Mouse (Mus musculus) forebrain, embryonic 16.5 days (tissue): ENCODE measurements around the gene Pi4kb. TPM values are rescaled to one million over a fixed set of nuclear protein-coding genes. Genes with fewer than 3 reads are reported as not detected.
"Not testable (repeated sequence)": the region's sequence is repeated elsewhere in the genome, so short reads cannot be mapped to it uniquely, and the experiment has no call there.

ENCODE experiments used
- ATAC-seq: fragments of 200-750 bp; cut with Nextera tagmentation; 2 replicates; pipeline ENCODE4 v1.8.0; 2017; ENCODE audit warnings: mild to moderate bottlenecking, moderate library complexity
- H3K27ac ChIP-seq: fragments of 300-500 bp; sonication (generic); 2 replicates; pipeline ENCODE4 v1.5.1; 2014; ENCODE audit warnings: low read length, control low read depth
- H3K27me3 ChIP-seq: fragments of 300-500 bp; sonication (generic); replicated peaks from 2 replicates; pipeline ENCODE4 v1.6.1; 2014; ENCODE audit warnings: low read length; ENCODE audit not compliant: control insufficient read depth, insufficient read depth
- H3K36me3 ChIP-seq: fragments of 300-500 bp; sonication (generic); 2 replicates; pipeline ENCODE4 v1.6.1; 2014; ENCODE audit not compliant: control insufficient read depth, insufficient read depth
- H3K4me1 ChIP-seq: fragments of 300-500 bp; sonication (generic); replicated peaks from 2 replicates; pipeline ENCODE4 v1.6.1; 2014; ENCODE audit warnings: low read length; ENCODE audit not compliant: control insufficient read depth, insufficient read depth
- H3K4me2 ChIP-seq: fragments of 300-500 bp; sonication (generic); 2 replicates; pipeline ENCODE4 v1.6.1; 2014; ENCODE audit warnings: mild to moderate bottlenecking, low read length, control low read depth
- H3K4me3 ChIP-seq: fragments of 300-500 bp; sonication (generic); replicated peaks from 2 replicates; pipeline ENCODE4 v1.5.1; 2014; ENCODE audit warnings: mild to moderate bottlenecking, low read length, control low read depth
- H3K9ac ChIP-seq: fragments of 300-500 bp; sonication (generic); replicated peaks from 2 replicates; pipeline ENCODE4 v1.6.1; 2014; ENCODE audit warnings: low read depth, low read length, control low read depth
- H3K9me3 ChIP-seq: fragments of 300-500 bp; sonication (generic); 2 replicates; pipeline ENCODE4 v1.6.1; 2016; ENCODE audit warnings: low read length; ENCODE audit not compliant: control insufficient read depth
- WGBS: fragments of 180-500 bp; shearing (Covaris S2); extraction: QIAGEN DNeasy Blood & Tissue Kit; methylation state at CpG from one replicate; pipeline ENCODE4 v1.1.7; 2014; 5-methylcytosine and 5-hydroxymethylcytosine counted together
- polyA plus RNA-seq: library from polyadenylated mRNA; unstranded; fragments of >200 nt; fragmentation: Nextera tagmentation; extraction: Ambion mirVana; gene quantifications from 2 replicates; pipeline ENCODE4 v1.2.1, GENCODE M21; 2015

Gene Pi4kb
- 26.4 and 29.7 TPM in 2 replicates for polyA plus RNA-seq

DNA sequence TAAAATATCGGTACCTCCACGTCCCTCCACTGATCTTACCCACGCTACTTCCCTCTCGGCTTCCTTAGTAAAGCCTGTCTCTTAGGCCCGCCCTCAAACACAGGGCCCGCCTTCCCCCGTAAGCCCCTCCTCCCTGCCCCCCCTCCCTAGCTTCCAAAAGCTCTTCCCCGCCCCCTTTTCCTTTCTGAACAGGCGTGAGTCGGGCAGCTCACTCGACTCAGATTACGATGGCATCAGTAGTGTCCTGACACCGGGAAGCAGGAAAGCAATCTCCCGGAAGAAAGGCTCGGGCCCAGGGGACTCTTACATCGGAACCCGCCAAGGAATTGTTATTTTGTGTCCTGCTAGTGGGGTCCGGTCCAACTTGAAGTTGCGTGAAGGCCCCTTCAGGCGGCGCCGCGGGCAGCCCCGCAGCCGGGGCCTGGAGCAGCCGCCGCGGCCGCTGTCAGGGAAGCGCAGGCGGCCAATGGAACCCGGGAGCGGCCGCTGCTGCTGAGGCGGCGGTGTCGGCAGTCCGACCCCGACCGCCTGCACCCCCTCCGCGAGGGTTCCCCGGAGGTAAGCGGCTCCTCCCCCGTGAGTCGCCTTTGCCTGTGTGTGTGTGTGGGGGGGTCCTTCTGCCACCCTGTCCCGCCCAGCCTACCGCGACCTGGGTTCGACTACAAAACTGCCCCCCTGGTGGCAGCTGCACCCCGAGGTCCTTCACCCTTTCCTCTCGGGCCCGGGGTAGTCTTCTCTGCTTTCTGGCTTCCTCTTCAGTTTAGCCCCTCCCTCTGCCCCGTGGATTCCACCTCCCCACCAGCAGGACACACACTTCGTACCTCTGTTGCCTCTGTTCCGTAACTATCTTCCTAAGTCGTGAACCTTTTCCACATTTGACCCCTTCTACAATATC lies at the start of gene Pi4kb:
Gene Pi4kb (plus strand): TSS at position 204 of the 895 bp plus-strand sequence.
- H3K9me3 ChIP-seq, result no peaks in the 10 kb centered on the region
- no peaks in the 10 kb centered on the region for H3K27me3 ChIP-seq
- WGBS, result under 1% methylated on average over 51 of the region's 57 CpGs
- ATAC-seq, result peak; percentile 96
- peak within 1 kb of the TSS; percentile 97 for H3K9ac ChIP-seq
- H3K27ac ChIP-seq, result peak within 1 kb of the TSS; percentile 92
- H3K4me1 ChIP-seq, result peaks cover 17% of the 10 kb centered on the region
- no peaks in the 10 kb centered on the region; the same call in 1 of the 2 replicates for H3K36me3 ChIP-seq
- H3K4me3 ChIP-seq, result peak within 1 kb of the TSS; percentile 96
- peak within 1 kb of the TSS; percentile 80 for H3K4me2 ChIP-seq

- not testable (repeated sequence) for H3K4me1 ChIP-seq, H3K4me3 ChIP-seq, H3K4me2 ChIP-seq, H3K9me3 ChIP-seq, H3K36me3 ChIP-seq, H3K27me3 ChIP-seq, H3K9ac ChIP-seq, H3K27ac ChIP-seq, ATAC-seq
- 44% methylated on average over 4 of the region's 4 CpGs for WGBS
Measured at GRCm38 (mm10) chr3:94926301-94926736, 48.2 kb upstream of the Pi4kb start.

- not testable (repeated sequence) for ATAC-seq, H3K4me1 ChIP-seq, H3K4me2 ChIP-seq, H3K9ac ChIP-seq, H3K27me3 ChIP-seq, H3K27ac ChIP-seq, H3K9me3 ChIP-seq, H3K36me3 ChIP-seq, H3K4me3 ChIP-seq
- 87% methylated on average over 4 of the region's 4 CpGs for WGBS
Measured at GRCm38 (mm10) chr3:94928979-94929378, 45.6 kb upstream of the Pi4kb start.

- not testable (repeated sequence) for H3K27ac ChIP-seq, H3K4me1 ChIP-seq, H3K4me2 ChIP-seq, H3K27me3 ChIP-seq, H3K9ac ChIP-seq, H3K36me3 ChIP-seq, ATAC-seq, H3K9me3 ChIP-seq, H3K4me3 ChIP-seq
- 44% methylated on average over 7 of the region's 7 CpGs for WGBS
Measured at GRCm38 (mm10) chr3:94930386-94931266, 43.9 kb upstream of the Pi4kb start.

- H3K36me3 ChIP-seq, ATAC-seq, H3K9me3 ChIP-seq, H3K27ac ChIP-seq, H3K27me3 ChIP-seq, H3K4me2 ChIP-seq, H3K4me3 ChIP-seq, H3K4me1 ChIP-seq, H3K9ac ChIP-seq: not testable (repeated sequence)
- WGBS, result 81% methylated on average over 10 of the region's 10 CpGs
Measured at GRCm38 (mm10) chr3:94931427-94932082, 43.0 kb upstream of the Pi4kb start.

- WGBS, result 50% methylated on average over 2 of the region's 2 CpGs
- not testable (repeated sequence) for H3K4me3 ChIP-seq, H3K4me2 ChIP-seq, H3K27me3 ChIP-seq, H3K9ac ChIP-seq, ATAC-seq, H3K9me3 ChIP-seq, H3K4me1 ChIP-seq, H3K36me3 ChIP-seq, H3K27ac ChIP-seq
Measured at GRCm38 (mm10) chr3:94932279-94932678, 42.3 kb upstream of the Pi4kb start.

GRCm38 (mm10) chr3:94932809-94933564 lies 41.5 kb upstream of the Pi4kb start, which contains the start of gene Selenbp1:
Gene Selenbp1, plus strand, starts transcription at chr3:94933056.
- no peaks in the 10 kb centered on the region for H3K9me3 ChIP-seq
- no peaks in the 10 kb centered on the region for H3K36me3 ChIP-seq
- peak; percentile 91 for ATAC-seq
- H3K27me3 ChIP-seq, result no peaks in the 10 kb centered on the region
- 18% methylated on average over 16 of the region's 16 CpGs for WGBS
- peak within 1 kb of the TSS; percentile 28 for H3K4me3 ChIP-seq
- 0 out of 2 replicates have a peak within 1 kb of the TSS, but pooled peaks have one; percentile 47 for H3K27ac ChIP-seq
- H3K4me1 ChIP-seq, result peaks cover 8% of the 10 kb centered on the region
- peak within 1 kb of the TSS; percentile 39 for H3K9ac ChIP-seq
- H3K4me2 ChIP-seq, result peak within 1 kb of the TSS; percentile 44

GRCm38 (mm10) chr3:94933604-94934003 lies 40.9 kb upstream of the Pi4kb start:
- not testable (repeated sequence) for H3K4me2 ChIP-seq, H3K9me3 ChIP-seq, H3K4me3 ChIP-seq, H3K27ac ChIP-seq, H3K4me1 ChIP-seq, H3K9ac ChIP-seq, H3K36me3 ChIP-seq, H3K27me3 ChIP-seq
- WGBS, result no CpG with 5 or more reads among the region's 2 CpGs
- 0 out of 2 replicates have a peak, but pooled peaks have one; percentile 7 for ATAC-seq
